Mouse (Mus musculus): Measurements from ENCODE around the gene Hsf4. TPM values are rescaled to one million over a fixed set of nuclear protein-coding genes. Genes with fewer than 3 reads are reported as not detected.

The Hsf4 gene
- polyA plus RNA-seq, 1 experiment from 2014 or later, result 0.27 TPM

- no peak overlapping the region for H3K4me2 ChIP-seq (ENCODE audit: low read length)
- ATAC-seq (ENCODE audit: insufficient number of reproducible peaks, insufficient read depth, low FRiP score, low read depth), result no peak
- H3K36me3 ChIP-seq (ENCODE audit: control insufficient read depth, insufficient read depth, low read length), result peaks cover 32% of the 10 kb centered on the region
- no peak overlapping the region for H3K9ac ChIP-seq (ENCODE audit: low read length)
- H3K4me1 ChIP-seq (ENCODE audit: control insufficient read depth in 2 of 2, insufficient read depth in 2 of 2, low read length in 2 of 2), result no peaks in the 10 kb centered on the region
- no peaks in the 10 kb centered on the region for H3K9me3 ChIP-seq (ENCODE audit: control insufficient read depth, low read length)
- 73% methylated on average over 1 of the region's 1 CpGs for WGBS
- H3K27ac ChIP-seq (replicated peaks in 1 of 2; ENCODE audit: control insufficient read depth in 1 of 2, insufficient read depth in 1 of 2, low read depth in 2 of 2, low read length in 2 of 2), result no peak overlapping the region
- H3K4me3 ChIP-seq (ENCODE audit: control insufficient read depth in 1 of 2, insufficient read depth in 1 of 2, low read depth in 1 of 2, low read length in 2 of 2), result no peak overlapping the region
- H3K27me3 ChIP-seq (ENCODE audit: control insufficient read depth, insufficient read depth, low read length), result no peaks in the 10 kb centered on the region
These were observed 36.3 kb upstream of the Hsf4 start for GRCm38 (mm10) chr8:105233126-105233935.

GRCm38 (mm10) chr8:105235206-105235605 lies 34.4 kb upstream of the Hsf4 start:
- Histone ChIP-seq H3K36me3 (ENCODE audit: control insufficient read depth, insufficient read depth, low read length) (peaks cover 50% of the 10 kb centered on the region), H3K4me2 (ENCODE audit: low read length) (no peak overlapping the region), H3K4me3 (ENCODE audit: control insufficient read depth in 1 of 2, insufficient read depth in 1 of 2, low read depth in 1 of 2, low read length in 2 of 2) (no peak overlapping the region), H3K9ac (ENCODE audit: low read length) (no peak overlapping the region), H3K4me1 (ENCODE audit: control insufficient read depth in 2 of 2, insufficient read depth in 2 of 2, low read length in 2 of 2) (no peaks in the 10 kb centered on the region), H3K9me3 (ENCODE audit: control insufficient read depth, low read length) (no peaks in the 10 kb centered on the region), H3K27me3 (ENCODE audit: control insufficient read depth, insufficient read depth, low read length) (no peaks in the 10 kb centered on the region), H3K27ac (replicated peaks in 1 of 2; ENCODE audit: control insufficient read depth in 1 of 2, insufficient read depth in 1 of 2, low read depth in 2 of 2, low read length in 2 of 2) (no peak overlapping the region)
- ATAC-seq (ENCODE audit: insufficient number of reproducible peaks, insufficient read depth, low FRiP score, low read depth), result no peak
- WGBS, result 53% methylated on average over 1 of the region's 1 CpGs

GRCm38 (mm10) chr8:105237442-105238142 lies 32.0 kb upstream of the Hsf4 start:
- Histone ChIP-seq H3K36me3 (ENCODE audit: control insufficient read depth, insufficient read depth, low read length) (peaks cover 69% of the 10 kb centered on the region), H3K9ac (ENCODE audit: low read length) (no peak overlapping the region), H3K4me1 (ENCODE audit: control insufficient read depth in 2 of 2, insufficient read depth in 2 of 2, low read length in 2 of 2) (no peaks in the 10 kb centered on the region), H3K9me3 (ENCODE audit: control insufficient read depth, low read length) (no peaks in the 10 kb centered on the region), H3K4me2 (ENCODE audit: low read length) (no peak overlapping the region), H3K27me3 (ENCODE audit: control insufficient read depth, insufficient read depth, low read length) (no peaks in the 10 kb centered on the region), H3K27ac (replicated peaks in 1 of 2; ENCODE audit: control insufficient read depth in 1 of 2, insufficient read depth in 1 of 2, low read depth in 2 of 2, low read length in 2 of 2) (no peak overlapping the region), H3K4me3 (ENCODE audit: control insufficient read depth in 1 of 2, insufficient read depth in 1 of 2, low read depth in 1 of 2, low read length in 2 of 2) (no peak overlapping the region)
- ATAC-seq (ENCODE audit: insufficient number of reproducible peaks, insufficient read depth, low FRiP score, low read depth), result no peak
- 90% methylated on average over 14 of the region's 14 CpGs for WGBS

- no peak for ATAC-seq (ENCODE audit: insufficient number of reproducible peaks, insufficient read depth, low FRiP score, low read depth)
- Histone ChIP-seq H3K4me3 (ENCODE audit: control insufficient read depth in 1 of 2, insufficient read depth in 1 of 2, low read depth in 1 of 2, low read length in 2 of 2) (no peak overlapping the region), H3K4me2 (ENCODE audit: low read length) (no peak overlapping the region), H3K4me1 (ENCODE audit: control insufficient read depth in 2 of 2, insufficient read depth in 2 of 2, low read length in 2 of 2) (no peaks in the 10 kb centered on the region), H3K9ac (ENCODE audit: low read length) (no peak overlapping the region), H3K36me3 (ENCODE audit: control insufficient read depth, insufficient read depth, low read length) (peaks cover 59% of the 10 kb centered on the region), H3K27me3 (ENCODE audit: control insufficient read depth, insufficient read depth, low read length) (no peaks in the 10 kb centered on the region), H3K27ac (replicated peaks in 1 of 2; ENCODE audit: control insufficient read depth in 1 of 2, insufficient read depth in 1 of 2, low read depth in 2 of 2, low read length in 2 of 2) (no peak overlapping the region), H3K9me3 (ENCODE audit: control insufficient read depth, low read length) (no peaks in the 10 kb centered on the region)
- WGBS, result 92% methylated on average over 7 of the region's 7 CpGs
These were observed 28.6 kb upstream of the Hsf4 start for GRCm38 (mm10) chr8:105241016-105241415.

- 89% methylated on average over 6 of the region's 6 CpGs for WGBS
- Histone ChIP-seq H3K4me1 (ENCODE audit: control insufficient read depth in 2 of 2, insufficient read depth in 2 of 2, low read length in 2 of 2) (peaks cover 13 to 14% of the 10 kb centered on the region in 2 experiments; a peak in 3 of 4 replicates), H3K4me2 (ENCODE audit: low read length) (no peak overlapping the region), H3K27me3 (ENCODE audit: control insufficient read depth, insufficient read depth, low read length) (peaks cover 6% of the 10 kb centered on the region; the same call in 1 of the 2 replicates), H3K9me3 (ENCODE audit: control insufficient read depth, low read length) (no peaks in the 10 kb centered on the region), H3K4me3 (ENCODE audit: control insufficient read depth in 1 of 2, insufficient read depth in 1 of 2, low read depth in 1 of 2, low read length in 2 of 2) (no peak overlapping the region), H3K27ac (replicated peaks in 1 of 2; ENCODE audit: control insufficient read depth in 1 of 2, insufficient read depth in 1 of 2, low read depth in 2 of 2, low read length in 2 of 2) (no peak overlapping the region), H3K36me3 (ENCODE audit: control insufficient read depth, insufficient read depth, low read length) (peaks cover 52% of the 10 kb centered on the region), H3K9ac (ENCODE audit: low read length) (no peak overlapping the region)
- no peak for ATAC-seq (ENCODE audit: insufficient number of reproducible peaks, insufficient read depth, low FRiP score, low read depth)
These were observed 17.6 kb upstream of the Hsf4 start for GRCm38 (mm10) chr8:105251954-105252353.

GRCm38 (mm10) chr8:105252680-105253537 lies 16.7 kb upstream of the Hsf4 start:
- H3K9me3 ChIP-seq (ENCODE audit: control insufficient read depth, low read length), result no peaks in the 10 kb centered on the region
- peaks cover 11% of the 10 kb centered on the region; the same call in 1 of the 2 replicates for H3K27me3 ChIP-seq (ENCODE audit: control insufficient read depth, insufficient read depth, low read length)
- no peak overlapping the region for H3K4me3 ChIP-seq (ENCODE audit: control insufficient read depth in 1 of 2, insufficient read depth in 1 of 2, low read depth in 1 of 2, low read length in 2 of 2)
- 62% methylated on average over 10 of the region's 10 CpGs for WGBS
- ATAC-seq (ENCODE audit: insufficient number of reproducible peaks, insufficient read depth, low FRiP score, low read depth), result no peak
- H3K36me3 ChIP-seq (ENCODE audit: control insufficient read depth, insufficient read depth, low read length), result peaks cover 42% of the 10 kb centered on the region
- H3K4me2 ChIP-seq (ENCODE audit: low read length), result no peak overlapping the region
- H3K9ac ChIP-seq (ENCODE audit: low read length), result 0 out of 2 replicates have a peak overlapping the region, but pooled peaks have one; percentile 71
- no peak overlapping the region for H3K27ac ChIP-seq (replicated peaks in 1 of 2; ENCODE audit: control insufficient read depth in 1 of 2, insufficient read depth in 1 of 2, low read depth in 2 of 2, low read length in 2 of 2)
- peaks cover 13 to 14% of the 10 kb centered on the region in 2 experiments; a peak in 3 of 4 replicates for H3K4me1 ChIP-seq (ENCODE audit: control insufficient read depth in 2 of 2, insufficient read depth in 2 of 2, low read length in 2 of 2)

GRCm38 (mm10) chr8:105253766-105254151 lies 15.8 kb upstream of the Hsf4 start:
- peaks cover 20% of the 10 kb centered on the region for H3K27me3 ChIP-seq (ENCODE audit: control insufficient read depth, insufficient read depth, low read length)
- H3K27ac ChIP-seq (replicated peaks in 1 of 2; ENCODE audit: control insufficient read depth in 1 of 2, insufficient read depth in 1 of 2, low read depth in 2 of 2, low read length in 2 of 2), result 0 out of 4 replicates have a peak overlapping the region, but pooled peaks of 1 of the 2 experiments have one; percentile 14
- no peak for ATAC-seq (ENCODE audit: insufficient number of reproducible peaks, insufficient read depth, low FRiP score, low read depth)

More at GRCm38 (mm10) chr8:105253766-105254151, 15.8 kb upstream of the Hsf4 start:
- peaks cover 34% of the 10 kb centered on the region for H3K36me3 ChIP-seq (ENCODE audit: control insufficient read depth, insufficient read depth, low read length)
- peaks cover 14 to 17% of the 10 kb centered on the region in 2 experiments for H3K4me1 ChIP-seq (ENCODE audit: control insufficient read depth in 2 of 2, insufficient read depth in 2 of 2, low read length in 2 of 2)
- H3K4me3 ChIP-seq (ENCODE audit: control insufficient read depth in 1 of 2, insufficient read depth in 1 of 2, low read depth in 1 of 2, low read length in 2 of 2), result peak overlapping the region; percentile 60 to 83
- no peaks in the 10 kb centered on the region for H3K9me3 ChIP-seq (ENCODE audit: control insufficient read depth, low read length)
- WGBS, result 48% methylated on average over 20 of the region's 20 CpGs
- peak overlapping the region; percentile 97 for H3K4me2 ChIP-seq (ENCODE audit: low read length)
- H3K9ac ChIP-seq (ENCODE audit: low read length), result peak overlapping the region; percentile 71; the same call in 1 of the 2 replicates

All from heart, embryonic 14.5 days (tissue).